Mouse (Mus musculus) CD4-positive naive resting alpha-beta T cell, adult 57 days (primary cell): Measurements from ENCODE around the gene Prrx2. TPM values are rescaled to one million over a fixed set of nuclear protein-coding genes. Genes with fewer than 3 reads are reported as not detected.

Experiments used
- total RNA-seq: library from RNA; stranded (reverse); gene quantifications from one replicate; pipeline ENCODE4 v1.2.4, GENCODE M21; 2023

The Prrx2 gene
- not detected for total RNA-seq

GRCm38 (mm10) chr2:30834373-30835022, at the start of gene Prrx2:
Gene Prrx2, plus strand, starts transcription at chr2:30834972.

GRCm38 (mm10) chr2:30803604-30804003, 31.2 kb upstream of the Prrx2 start, which contains the start of gene 1700001O22Rik:
Gene 1700001O22Rik, minus strand, starts transcription at chr2:30803661.

GRCm38 (mm10) chr2:30807648-30808295, 27.0 kb upstream of the Prrx2 start, which contains the start of gene Ntmt1:
Gene Ntmt1, plus strand, starts transcription at chr2:30807826.

GRCm38 (mm10) chr2:30830283-30830795, 4.4 kb upstream of the Prrx2 start, which contains the start of gene Asb6:
Gene Asb6, minus strand, starts transcription at chr2:30830333.

GRCm38 (mm10) chr2:30929483-30930045, 94.8 kb downstream of the Prrx2 start, which contains the start of gene Ptges:
Gene Ptges, minus strand, starts transcription at chr2:30929863.

Other genes starting within 250 kb of the Prrx2 start
- 3.8 TPM for gene Cstad, start 239.9 kb upstream of the Prrx2 start, total RNA-seq
- not detected for gene 1700001O22Rik, start 31.3 kb upstream of the Prrx2 start, total RNA-seq
- gene Ntmt1, start 27.1 kb upstream of the Prrx2 start, total RNA-seq = 23.3 TPM
- gene Asb6, start 4.6 kb upstream of the Prrx2 start, total RNA-seq = 46.7 TPM
- not detected for gene Ptges, start 94.9 kb downstream of the Prrx2 start, total RNA-seq
- 52.3 TPM for gene Tor1b, start 118.0 kb downstream of the Prrx2 start, total RNA-seq
- gene Tor1a, start 133.0 kb downstream of the Prrx2 start, total RNA-seq = 40.9 TPM
- 89.7 TPM for gene BC005624, start 147.2 kb downstream of the Prrx2 start, total RNA-seq
- gene Usp20, start 147.3 kb downstream of the Prrx2 start, total RNA-seq = 15.5 TPM